Mouse (Mus musculus): ENCODE results near the gene Zfp574. TPM values are rescaled to one million over a fixed set of nuclear protein-coding genes. Genes with fewer than 3 reads are reported as not detected.

Gene Zfp574
- polyA plus RNA-seq, 1 experiment = 65.0 TPM

DNA sequence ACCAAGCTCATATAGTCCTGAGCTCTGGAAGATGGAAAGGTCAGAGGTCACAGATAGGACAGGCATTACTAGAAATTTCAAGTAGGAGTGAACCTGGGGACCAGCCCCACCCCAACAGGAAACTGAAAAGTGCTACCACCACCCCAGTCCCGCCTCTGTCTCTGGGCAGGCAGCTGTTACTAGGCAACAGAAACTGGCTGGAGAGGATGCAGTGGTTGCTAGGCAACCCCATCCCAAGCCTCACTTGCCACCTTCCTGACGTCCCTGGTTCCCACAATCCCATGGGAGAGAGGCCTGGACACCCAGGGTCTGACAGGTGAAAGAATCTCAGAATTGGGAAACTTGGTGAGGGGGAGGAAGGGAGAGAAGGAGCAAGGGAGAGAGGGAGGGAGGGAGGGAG is 3.6 kb upstream of the Zfp574 start:
- Histone ChIP-seq H3K27ac (ENCODE audit: control insufficient read depth, insufficient read depth, low read length) (no peak overlapping the region), H3K4me3 (ENCODE audit: control insufficient read depth, insufficient read depth, low read length) (no peak overlapping the region), H3K36me3 (ENCODE audit: control insufficient read depth, insufficient read depth, low read length) (no peaks in the 10 kb centered on the region), H3K27me3 (ENCODE audit: control insufficient read depth, insufficient read depth, low read length) (no peaks in the 10 kb centered on the region; the same call in 1 of the 2 replicates), H3K4me1 (replicated peaks; ENCODE audit: control insufficient read depth, insufficient read depth, low read length) (peaks cover 8% of the 10 kb centered on the region)
- DNase-seq = no peak
- TF ChIP-seq POLR2A (IDR thresholded peaks at IDR 0.05; ENCODE audit: control insufficient read depth, extremely low read depth, insufficient read depth, low read length, poor library complexity) = no peak
- TF ChIP-seq CTCF (IDR thresholded peaks at IDR 0.05; ENCODE audit: borderline replicate concordance, control insufficient read depth, extremely low read depth, insufficient read depth, low read length, poor library complexity) = no peak
- WGBS = 81% methylated on average over 2 of the region's 2 CpGs

DNA sequence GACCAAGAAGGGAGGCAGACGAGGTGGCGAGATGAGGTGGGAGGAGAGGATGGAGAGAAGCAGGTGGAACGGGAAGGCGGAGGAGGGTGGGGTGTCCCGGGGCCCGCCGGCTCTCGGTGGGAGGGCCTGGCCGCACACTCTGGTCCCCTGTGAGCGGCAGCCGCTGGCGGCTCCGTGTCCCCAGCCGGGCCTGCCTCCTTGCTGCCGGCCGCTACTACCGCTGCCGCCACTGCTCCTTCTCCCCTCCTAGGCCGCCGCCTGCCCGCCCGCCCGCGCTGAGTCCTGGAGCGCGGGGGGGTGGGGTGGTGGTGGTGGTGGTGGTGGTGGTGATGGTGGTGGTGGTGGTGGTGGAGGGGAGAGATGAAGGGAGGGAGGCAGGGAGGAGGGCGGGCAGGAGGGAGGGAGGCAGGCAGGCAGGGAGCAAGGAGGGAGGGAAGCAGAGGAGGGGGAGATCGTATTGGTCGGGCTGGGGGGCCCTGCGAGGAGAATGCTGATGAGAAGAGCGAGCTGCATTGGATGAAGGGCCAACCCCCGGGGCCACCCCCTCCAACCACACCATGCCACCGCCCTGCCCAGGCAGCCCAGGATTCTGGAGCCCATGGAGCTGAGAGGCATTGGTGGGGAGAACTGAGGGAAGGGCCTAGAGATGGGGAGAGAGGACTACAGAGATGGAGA is 486 bp downstream of the Zfp574 start:
- 5% methylated on average over 32 of the region's 33 CpGs for WGBS
- Histone ChIP-seq H3K27me3 (ENCODE audit: control insufficient read depth, insufficient read depth, low read length) (no peaks in the 10 kb centered on the region; the same call in 1 of the 2 replicates), H3K4me1 (replicated peaks; ENCODE audit: control insufficient read depth, insufficient read depth, low read length) (peaks cover 12% of the 10 kb centered on the region), H3K27ac (ENCODE audit: control insufficient read depth, insufficient read depth, low read length) (no peak overlapping the region), H3K36me3 (ENCODE audit: control insufficient read depth, insufficient read depth, low read length) (no peaks in the 10 kb centered on the region), H3K4me3 (ENCODE audit: control insufficient read depth, insufficient read depth, low read length) (peak overlapping the region; percentile 25)
- no peak for DNase-seq
- TF ChIP-seq CTCF (IDR thresholded peaks at IDR 0.05; ENCODE audit: borderline replicate concordance, control insufficient read depth, extremely low read depth, insufficient read depth, low read length, poor library complexity) (no peak), POLR2A (IDR thresholded peaks at IDR 0.05; ENCODE audit: control insufficient read depth, extremely low read depth, insufficient read depth, low read length, poor library complexity) (no peak)

DNA sequence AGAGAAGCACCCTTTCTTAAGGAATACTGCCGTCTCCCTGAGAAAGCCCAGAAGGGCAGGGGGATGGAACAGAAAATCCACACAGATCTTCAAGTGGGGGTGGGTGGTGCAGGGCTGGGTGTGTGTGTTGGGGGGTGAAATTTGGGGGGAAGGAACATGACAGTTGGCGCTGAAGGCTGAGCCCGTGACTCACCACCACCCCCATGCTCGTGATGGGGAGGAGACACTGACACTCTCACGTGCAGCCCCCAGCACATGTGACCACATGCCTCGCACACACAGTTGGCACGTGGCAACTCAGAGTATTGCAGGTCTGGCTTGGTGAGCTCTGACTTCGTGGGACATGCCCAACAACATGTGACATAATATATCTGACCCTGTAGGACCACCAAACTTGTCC is 1.6 kb downstream of the Zfp574 start:
- Histone ChIP-seq H3K36me3 (ENCODE audit: control insufficient read depth, insufficient read depth, low read length) (no peaks in the 10 kb centered on the region), H3K27ac (ENCODE audit: control insufficient read depth, insufficient read depth, low read length) (no peak overlapping the region), H3K4me3 (ENCODE audit: control insufficient read depth, insufficient read depth, low read length) (no peak overlapping the region), H3K27me3 (ENCODE audit: control insufficient read depth, insufficient read depth, low read length) (no peaks in the 10 kb centered on the region; the same call in 1 of the 2 replicates), H3K4me1 (replicated peaks; ENCODE audit: control insufficient read depth, insufficient read depth, low read length) (peaks cover 16% of the 10 kb centered on the region)
- WGBS = 88% methylated on average over 8 of the region's 8 CpGs
- TF ChIP-seq CTCF (IDR thresholded peaks at IDR 0.05; ENCODE audit: borderline replicate concordance, control insufficient read depth, extremely low read depth, insufficient read depth, low read length, poor library complexity) (no peak), POLR2A (IDR thresholded peaks at IDR 0.05; ENCODE audit: control insufficient read depth, extremely low read depth, insufficient read depth, low read length, poor library complexity) (no peak)
- no peak for DNase-seq

DNA sequence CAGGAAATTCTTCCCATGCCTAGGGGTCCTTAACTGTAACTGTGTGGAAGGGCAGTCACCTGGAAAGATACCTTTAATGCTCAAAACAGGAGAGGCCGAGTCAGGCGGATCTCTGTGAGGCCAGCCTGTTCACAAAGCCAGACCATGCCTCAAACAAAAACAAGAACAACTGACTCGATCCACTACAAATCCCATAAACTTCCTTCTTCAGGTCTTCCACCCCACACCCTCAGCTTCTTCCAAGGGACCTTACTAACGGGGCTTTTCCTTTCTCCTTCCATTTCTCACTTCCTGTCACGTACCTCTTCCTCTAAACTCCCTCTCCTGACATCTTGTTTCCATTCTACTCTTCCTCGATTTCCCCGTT is 3.9 kb downstream of the Zfp574 start:
- Histone ChIP-seq H3K27ac (ENCODE audit: control insufficient read depth, insufficient read depth, low read length) (peak overlapping the region; percentile 87), H3K27me3 (ENCODE audit: control insufficient read depth, insufficient read depth, low read length) (no peaks in the 10 kb centered on the region; the same call in 1 of the 2 replicates), H3K4me3 (ENCODE audit: control insufficient read depth, insufficient read depth, low read length) (peak overlapping the region; percentile 58), H3K36me3 (ENCODE audit: control insufficient read depth, insufficient read depth, low read length) (peaks cover 19% of the 10 kb centered on the region), H3K4me1 (replicated peaks; ENCODE audit: control insufficient read depth, insufficient read depth, low read length) (peaks cover 16% of the 10 kb centered on the region)
- DNase-seq = no peak
- 23% methylated on average over 7 of the region's 7 CpGs for whole genome bisulfite sequencing
- no peak for TF ChIP-seq CTCF (IDR thresholded peaks at IDR 0.05; ENCODE audit: borderline replicate concordance, control insufficient read depth, extremely low read depth, insufficient read depth, low read length, poor library complexity)
- TF ChIP-seq POLR2A (IDR thresholded peaks at IDR 0.05; ENCODE audit: control insufficient read depth, extremely low read depth, insufficient read depth, low read length, poor library complexity) = no peak

DNA sequence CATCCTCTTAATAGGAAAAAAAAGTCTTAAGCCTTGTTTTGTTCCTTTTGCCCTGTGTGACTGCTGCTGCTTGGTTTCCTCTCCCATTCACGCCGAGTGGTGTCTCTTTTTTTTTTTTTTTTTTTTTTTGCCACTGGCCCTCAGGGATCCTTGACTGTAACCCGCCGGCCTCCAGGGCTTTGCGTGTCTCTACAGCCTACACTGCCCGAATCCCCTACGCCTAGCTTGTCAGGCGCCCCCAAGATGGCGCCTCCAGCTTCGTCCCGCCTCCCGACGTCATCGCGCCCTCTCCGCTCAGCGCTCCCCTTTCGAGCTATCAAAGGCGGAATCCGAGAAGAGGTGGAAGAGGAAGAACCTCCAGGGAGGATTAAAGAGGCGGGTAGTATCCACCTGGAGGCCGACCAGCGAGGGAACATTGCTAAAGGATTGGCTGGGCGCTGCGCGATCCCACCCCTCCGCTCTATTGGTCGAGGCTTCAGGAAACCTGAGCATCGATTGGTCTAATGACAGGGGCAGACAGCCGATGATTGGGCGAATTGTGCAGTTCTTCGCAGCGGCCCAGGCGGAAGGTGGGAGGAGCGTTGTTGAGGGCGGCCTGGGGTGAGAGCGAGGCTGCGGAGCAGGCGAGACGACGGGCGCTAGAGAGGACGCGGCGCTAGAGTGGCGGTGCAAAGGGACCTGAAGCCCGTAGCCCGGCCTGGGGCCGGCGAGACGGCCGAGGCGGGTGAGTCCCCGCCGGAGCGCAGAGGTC is 4.5 kb downstream of the Zfp574 start:
- H3K36me3 ChIP-seq (ENCODE audit: control insufficient read depth, insufficient read depth, low read length) = peaks cover 24% of the 10 kb centered on the region
- under 1% methylated on average over 56 of the region's 56 CpGs for WGBS
- peak; percentile 59 for TF ChIP-seq CTCF (IDR thresholded peaks at IDR 0.05; ENCODE audit: borderline replicate concordance, control insufficient read depth, extremely low read depth, insufficient read depth, low read length, poor library complexity)
- peak; percentile 75 for TF ChIP-seq POLR2A (IDR thresholded peaks at IDR 0.05; ENCODE audit: control insufficient read depth, extremely low read depth, insufficient read depth, low read length, poor library complexity)
- H3K27me3 ChIP-seq (ENCODE audit: control insufficient read depth, insufficient read depth, low read length) = no peaks in the 10 kb centered on the region
- H3K4me3 ChIP-seq (ENCODE audit: control insufficient read depth, insufficient read depth, low read length) = peak overlapping the region; percentile 84
- H3K27ac ChIP-seq (ENCODE audit: control insufficient read depth, insufficient read depth, low read length) = peak overlapping the region; percentile 87
- DNase-seq = peak; percentile 95
- peaks cover 16% of the 10 kb centered on the region for H3K4me1 ChIP-seq (replicated peaks; ENCODE audit: control insufficient read depth, insufficient read depth, low read length)

DNA sequence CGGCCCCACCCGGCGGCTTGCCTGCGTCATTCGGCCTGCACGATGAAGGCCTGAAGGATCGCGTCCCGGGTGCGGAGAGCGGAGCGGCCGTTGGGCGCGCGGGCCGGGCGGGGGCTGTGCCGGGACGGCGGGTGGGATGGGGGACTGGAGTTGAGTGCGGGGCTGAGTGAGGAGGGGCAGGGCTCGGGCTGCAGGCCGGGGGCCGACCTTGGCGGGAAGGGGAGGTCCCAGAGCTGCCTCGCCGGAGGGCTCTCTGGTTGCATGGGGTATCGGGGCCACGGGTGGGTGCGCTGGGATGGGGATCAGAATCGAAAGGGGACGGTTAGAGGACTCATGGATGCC is 5.0 kb downstream of the Zfp574 start:
- H3K27ac ChIP-seq (ENCODE audit: control insufficient read depth, insufficient read depth, low read length) = no peak overlapping the region; the same call in 1 of the 2 replicates
- TF ChIP-seq POLR2A (IDR thresholded peaks at IDR 0.05; ENCODE audit: control insufficient read depth, extremely low read depth, insufficient read depth, low read length, poor library complexity) = no peak
- peaks cover 16% of the 10 kb centered on the region for H3K4me1 ChIP-seq (replicated peaks; ENCODE audit: control insufficient read depth, insufficient read depth, low read length)
- H3K27me3 ChIP-seq (ENCODE audit: control insufficient read depth, insufficient read depth, low read length) = no peaks in the 10 kb centered on the region
- WGBS = 1% methylated on average over 33 of the region's 33 CpGs
- peak overlapping the region; percentile 84 for H3K4me3 ChIP-seq (ENCODE audit: control insufficient read depth, insufficient read depth, low read length)
- no peak for DNase-seq
- H3K36me3 ChIP-seq (ENCODE audit: control insufficient read depth, insufficient read depth, low read length) = peaks cover 29% of the 10 kb centered on the region

All from thymus, adult 2 months (tissue).